Mouse (Mus musculus) neural tube, embryonic 12.5 days (tissue): Measurements from ENCODE around the gene Grin2b. TPM values are rescaled to one million over a fixed set of nuclear protein-coding genes. Genes with fewer than 3 reads are reported as not detected.

Source experiments
- ATAC-seq: fragments of 200-750 bp; cut with Nextera tagmentation; 2 replicates; pipeline ENCODE4 v1.8.0; 2017; ENCODE audit warnings: low read depth, mild to moderate bottlenecking, moderate TSS enrichment, moderate library complexity; ENCODE audit not compliant: low FRiP score
- H3K27ac ChIP-seq: fragments of 300-500 bp; sonication (generic); 2 replicates; pipeline ENCODE4 v1.5.1; 2016
- H3K27me3 ChIP-seq: fragments of 300-500 bp; sonication (generic); replicated peaks from 2 replicates; pipeline ENCODE4 v1.6.1; 2016; ENCODE audit warnings: mild to moderate bottlenecking
- H3K36me3 ChIP-seq: fragments of 300-500 bp; sonication (generic); 2 replicates; pipeline ENCODE4 v1.6.1; 2016; ENCODE audit warnings: mild to moderate bottlenecking
- H3K4me1 ChIP-seq: fragments of 300-500 bp; sonication (generic); 2 replicates; pipeline ENCODE4 v1.6.1; 2016
- H3K4me2 ChIP-seq: fragments of 300-500 bp; sonication (generic); replicated peaks from 2 replicates; pipeline ENCODE4 v1.6.1; 2016; ENCODE audit warnings: mild to moderate bottlenecking
- H3K4me3 ChIP-seq: fragments of 300-500 bp; sonication (generic); 2 replicates; pipeline ENCODE4 v1.5.1; 2016
- H3K9ac ChIP-seq: fragments of 300-500 bp; sonication (generic); 2 replicates; pipeline ENCODE4 v1.6.1; 2016; ENCODE audit warnings: mild to moderate bottlenecking
- H3K9me3 ChIP-seq: fragments of 300-500 bp; sonication (generic); 2 replicates; pipeline ENCODE4 v1.6.1; 2016; ENCODE audit warnings: mild to moderate bottlenecking
- WGBS: fragments of 180-500 bp; shearing (Covaris S2); methylation state at CpG from one replicate; pipeline ENCODE4 v1.1.7; 2016; 5-methylcytosine and 5-hydroxymethylcytosine counted together
- polyA plus RNA-seq: library from polyadenylated mRNA; unstranded; fragments of >200 nt; fragmentation: Nextera tagmentation; extraction: Ambion mirVana; gene quantifications from 2 replicates; pipeline ENCODE4 v1.2.1, GENCODE M21; 2016

Gene Grin2b
- polyA plus RNA-seq, 1 experiment from 2014 or later, result 15.4 TPM

GRCm38 (mm10) chr6:135976106-135976505, 197.2 kb downstream of the Grin2b start:
- no peaks in the 10 kb centered on the region for H3K27me3 ChIP-seq
- no peak overlapping the region for H3K4me2 ChIP-seq
- no peaks in the 10 kb centered on the region for H3K4me1 ChIP-seq
- H3K9ac ChIP-seq, result no peak overlapping the region
- ATAC-seq, result no peak
- no peaks in the 10 kb centered on the region for H3K36me3 ChIP-seq
- no peak overlapping the region for H3K27ac ChIP-seq
- WGBS, result 56% methylated on average over 3 of the region's 3 CpGs
- no peaks in the 10 kb centered on the region for H3K9me3 ChIP-seq
- no peak overlapping the region for H3K4me3 ChIP-seq

GRCm38 (mm10) chr6:135972481-135972880, 200.8 kb downstream of the Grin2b start:
- Histone ChIP-seq H3K4me3 (no peak overlapping the region), H3K4me2 (no peak overlapping the region), H3K4me1 (no peaks in the 10 kb centered on the region), H3K27ac (no peak overlapping the region), H3K27me3 (no peaks in the 10 kb centered on the region), H3K36me3 (no peaks in the 10 kb centered on the region), H3K9ac (no peak overlapping the region), H3K9me3 (no peaks in the 10 kb centered on the region)
- no peak for ATAC-seq
- WGBS, result 75% methylated on average over 9 of the region's 9 CpGs

- Histone ChIP-seq H3K36me3 (no peaks in the 10 kb centered on the region), H3K27ac (no peak overlapping the region), H3K27me3 (no peaks in the 10 kb centered on the region), H3K9ac (no peak overlapping the region), H3K4me3 (no peak overlapping the region), H3K4me2 (no peak overlapping the region), H3K9me3 (no peaks in the 10 kb centered on the region), H3K4me1 (no peaks in the 10 kb centered on the region)
- 90% methylated on average over 4 of the region's 4 CpGs for WGBS
- no peak for ATAC-seq
Measured at GRCm38 (mm10) chr6:135971481-135971880, 201.8 kb downstream of the Grin2b start.

- Histone ChIP-seq H3K4me3 (no peak overlapping the region), H3K27ac (no peak overlapping the region), H3K27me3 (no peaks in the 10 kb centered on the region), H3K9me3 (no peaks in the 10 kb centered on the region), H3K4me2 (no peak overlapping the region), H3K4me1 (no peaks in the 10 kb centered on the region), H3K9ac (no peak overlapping the region), H3K36me3 (no peaks in the 10 kb centered on the region)
- WGBS, result 67% methylated on average over 3 of the region's 3 CpGs
- ATAC-seq, result no peak
Measured at GRCm38 (mm10) chr6:135970716-135971318, 202.5 kb downstream of the Grin2b start.

- 40% methylated on average over 9 of the region's 9 CpGs for WGBS
- ATAC-seq, result no peak; the same call in 1 of the 2 replicates
- no peak overlapping the region for H3K4me3 ChIP-seq
Measured at GRCm38 (mm10) chr6:135961766-135962165, 211.5 kb downstream of the Grin2b start.

GRCm38 (mm10) chr6:135959629-135960028, 213.7 kb downstream of the Grin2b start:
- Histone ChIP-seq H3K27me3 (no peaks in the 10 kb centered on the region), H3K9me3 (no peaks in the 10 kb centered on the region), H3K9ac (no peak overlapping the region), H3K36me3 (no peaks in the 10 kb centered on the region), H3K27ac (no peak overlapping the region), H3K4me2 (no peak overlapping the region), H3K4me3 (no peak overlapping the region), H3K4me1 (no peaks in the 10 kb centered on the region)
- WGBS, result 95% methylated on average over 10 of the region's 10 CpGs
- no peak for ATAC-seq

More at GRCm38 (mm10) chr6:135961766-135962165, 211.5 kb downstream of the Grin2b start:
- H3K4me1 ChIP-seq, result no peaks in the 10 kb centered on the region
- no peaks in the 10 kb centered on the region for H3K27me3 ChIP-seq
- no peaks in the 10 kb centered on the region for H3K36me3 ChIP-seq
- no peak overlapping the region for H3K4me2 ChIP-seq
- H3K9me3 ChIP-seq, result no peaks in the 10 kb centered on the region
- no peak overlapping the region for H3K27ac ChIP-seq
- H3K9ac ChIP-seq, result no peak overlapping the region

GRCm38 (mm10) chr6:135951666-135952065, 221.6 kb downstream of the Grin2b start:
- 86% methylated on average over 5 of the region's 5 CpGs for WGBS
- H3K4me1 ChIP-seq, result no peaks in the 10 kb centered on the region

GRCm38 (mm10) chr6:135945511-135945910, 227.8 kb downstream of the Grin2b start:
- 91% methylated on average over 5 of the region's 5 CpGs for WGBS
- no peak for ATAC-seq
- Histone ChIP-seq H3K27ac (no peak overlapping the region), H3K36me3 (no peaks in the 10 kb centered on the region), H3K4me2 (no peak overlapping the region), H3K9ac (no peak overlapping the region), H3K4me3 (no peak overlapping the region), H3K4me1 (no peaks in the 10 kb centered on the region), H3K27me3 (no peaks in the 10 kb centered on the region), H3K9me3 (no peaks in the 10 kb centered on the region)

More at GRCm38 (mm10) chr6:135951666-135952065, 221.6 kb downstream of the Grin2b start:
- Histone ChIP-seq H3K36me3 (no peaks in the 10 kb centered on the region), H3K27ac (no peak overlapping the region), H3K4me2 (no peak overlapping the region), H3K9me3 (no peaks in the 10 kb centered on the region), H3K4me3 (no peak overlapping the region), H3K27me3 (no peaks in the 10 kb centered on the region), H3K9ac (no peak overlapping the region)
- no peak for ATAC-seq

GRCm38 (mm10) chr6:135944358-135944757, 229.0 kb downstream of the Grin2b start:
- Histone ChIP-seq H3K4me3 (no peak overlapping the region), H3K9ac (no peak overlapping the region), H3K4me1 (no peaks in the 10 kb centered on the region), H3K36me3 (no peaks in the 10 kb centered on the region), H3K27ac (no peak overlapping the region), H3K9me3 (no peaks in the 10 kb centered on the region), H3K4me2 (no peak overlapping the region), H3K27me3 (no peaks in the 10 kb centered on the region)
- 87% methylated on average over 5 of the region's 5 CpGs for WGBS
- ATAC-seq, result no peak

- Histone ChIP-seq H3K9me3 (no peaks in the 10 kb centered on the region), H3K36me3 (no peaks in the 10 kb centered on the region), H3K27me3 (no peaks in the 10 kb centered on the region), H3K4me1 (no peaks in the 10 kb centered on the region), H3K9ac (no peak overlapping the region), H3K4me3 (no peak overlapping the region), H3K27ac (no peak overlapping the region), H3K4me2 (no peak overlapping the region)
- ATAC-seq, result no peak
- 89% methylated on average over 6 of the region's 6 CpGs for WGBS
Measured at GRCm38 (mm10) chr6:135943121-135943617, 230.1 kb downstream of the Grin2b start.

- 86% methylated on average over 3 of the region's 3 CpGs for WGBS
- Histone ChIP-seq H3K27ac (no peak overlapping the region), H3K27me3 (no peaks in the 10 kb centered on the region)
Measured at GRCm38 (mm10) chr6:135932924-135933323, 240.4 kb downstream of the Grin2b start.

GRCm38 (mm10) chr6:135932400-135932920, 240.9 kb downstream of the Grin2b start:
- WGBS, result 64% methylated on average over 6 of the region's 6 CpGs

More at GRCm38 (mm10) chr6:135932924-135933323, 240.4 kb downstream of the Grin2b start:
- H3K9ac ChIP-seq, result no peak overlapping the region
- no peaks in the 10 kb centered on the region for H3K9me3 ChIP-seq
- ATAC-seq, result no peak
- H3K4me1 ChIP-seq, result no peaks in the 10 kb centered on the region
- H3K4me2 ChIP-seq, result no peak overlapping the region
- H3K4me3 ChIP-seq, result no peak overlapping the region
- H3K36me3 ChIP-seq, result no peaks in the 10 kb centered on the region

GRCm38 (mm10) chr6:135917676-135918075, 255.6 kb downstream of the Grin2b start:
- Histone ChIP-seq H3K9ac (no peak overlapping the region), H3K4me1 (no peaks in the 10 kb centered on the region), H3K36me3 (no peaks in the 10 kb centered on the region), H3K27ac (no peak overlapping the region), H3K9me3 (no peaks in the 10 kb centered on the region), H3K4me3 (no peak overlapping the region), H3K4me2 (no peak overlapping the region), H3K27me3 (no peaks in the 10 kb centered on the region)
- no peak for ATAC-seq

More at GRCm38 (mm10) chr6:135932400-135932920, 240.9 kb downstream of the Grin2b start:
- no peak for ATAC-seq
- H3K9ac ChIP-seq, result no peak overlapping the region
- no peaks in the 10 kb centered on the region for H3K9me3 ChIP-seq
- H3K27me3 ChIP-seq, result no peaks in the 10 kb centered on the region
- H3K27ac ChIP-seq, result no peak overlapping the region
- no peaks in the 10 kb centered on the region for H3K36me3 ChIP-seq
- H3K4me3 ChIP-seq, result no peak overlapping the region
- no peaks in the 10 kb centered on the region for H3K4me1 ChIP-seq
- no peak overlapping the region for H3K4me2 ChIP-seq
